Mouse (Mus musculus) thymus, adult 2 months (tissue): Measurements from ENCODE around the gene Plbd2.

ENCODE experiments used
- CTCF ChIP-seq: fragments of 200-500 bp; IDR thresholded peaks from 2 replicates; pipeline ENCODE4 v1.5.1; 2012; ENCODE audit warnings: mild to moderate bottlenecking, control low read depth, low read length, moderate library complexity, borderline replicate concordance; ENCODE audit not compliant: control insufficient read depth, poor library complexity, insufficient read depth; ENCODE audit errors: extremely low read depth
- POLR2A ChIP-seq: fragments of 200-500 bp; IDR thresholded peaks from 2 replicates; pipeline ENCODE4 v1.6.1; 2012; ENCODE audit warnings: mild to moderate bottlenecking, low read length, control low read depth, moderate library complexity; ENCODE audit not compliant: control insufficient read depth, poor library complexity, insufficient read depth; ENCODE audit errors: extremely low read depth

- TF ChIP-seq CTCF (no peak), POLR2A (no peak)
These were observed 2.4 kb upstream of the Plbd2 start for GRCm38 (mm10) chr5:120505781-120506180.
